Mouse (Mus musculus): ENCODE data around the gene Lmtk3. TPM values are rescaled to one million over a fixed set of nuclear protein-coding genes. Genes with fewer than 3 reads are reported as not detected.

Lmtk3 gene
- total and polyA plus RNA-seq, 3 experiments: 0.19 to 0.34 (median 0.30) TPM

- H3K9ac ChIP-seq (ENCODE audit: insufficient read depth, low read depth): no peak overlapping the region
- no peaks in the 10 kb centered on the region; a peak in 1 of 4 replicates for H3K4me1 ChIP-seq (ENCODE audit: control insufficient read depth in 1 of 2, insufficient read depth in 2 of 2)
- no peaks in the 10 kb centered on the region for H3K79me2 ChIP-seq (replicated peaks; ENCODE audit: control insufficient read depth, extremely low read depth, insufficient read depth, poor library complexity, severe bottlenecking)
- dilution Hi-C loops (cut with MboI; ENCODE audit: extremely low pct_ligation_motif_present, extremely low pct_unique_long_range_greater_than_20kb, low sequenced_read_pairs) (no loop called here), in situ Hi-C loops (cut with MboI; ENCODE audit: low pct_ligation_motif_present, low pct_unique_long_range_greater_than_20kb, low sequenced_read_pairs) (no loop called here)
- H3K4me2 ChIP-seq (ENCODE audit: insufficient read depth, low read depth, poor library complexity, severe bottlenecking): no peak overlapping the region
- no peaks in the 10 kb centered on the region for H3K36me3 ChIP-seq (replicated peaks in 1 of 2; ENCODE audit: control insufficient read depth in 1 of 2, insufficient read depth in 1 of 2, low read length in 1 of 2)
- TF ChIP-seq POLR2AphosphoS2 (IDR thresholded peaks at IDR 0.05; ENCODE audit: low read depth, low read length): no peak
- TF ChIP-seq PAX5 (IDR thresholded peaks at IDR 0.05; ENCODE audit: low read length): no peak
- TF ChIP-seq RCOR1 (conservative IDR thresholded peaks at IDR 0.05; ENCODE audit: low read depth, low read length): no peak
- H3K27ac ChIP-seq (ENCODE audit: insufficient read depth, low read depth): no peak overlapping the region
- H3K4me3 ChIP-seq (replicated peaks in 1 of 3; ENCODE audit: low read depth in 2 of 3, low read length in 2 of 3, poor library complexity in 1 of 3): no peak overlapping the region
- H3K27me3 ChIP-seq (replicated peaks): peaks cover 32% of the 10 kb centered on the region
- DNase-seq (ENCODE audit: extremely low read depth): no peak
- H3K9me3 ChIP-seq (replicated peaks; ENCODE audit: low read length): no peaks in the 10 kb centered on the region
These were observed 69.6 kb downstream of the Lmtk3 start for GRCm38 (mm10) chr7:45853089-45853488.

Other genes with a start within 250 kb of the Lmtk3 start
Only the 20 nearest of the 28 such genes appear.
- 0.04 and 0.17 TPM in 2 replicates for gene Mamstr, start 143.8 kb upstream of the Lmtk3 start, total RNA-seq (2012; rRNA removed)
- not detected in 2 replicates for gene Mamstr, start 143.8 kb upstream of the Lmtk3 start, total RNA-seq (2014; rRNA removed)
- 0.16 and 0.31 TPM in 2 replicates for gene Mamstr, start 143.8 kb upstream of the Lmtk3 start, polyA plus RNA-seq (2012; ENCODE audit: insufficient read length, low read depth)
- not detected in 2 replicates for gene Fut2, start 117.3 kb upstream of the Lmtk3 start, total RNA-seq (2012; rRNA removed)
- gene Fut2, start 117.3 kb upstream of the Lmtk3 start, total RNA-seq (2014; rRNA removed): not detected in 2 replicates
- not detected in 2 replicates for gene Fut2, start 117.3 kb upstream of the Lmtk3 start, polyA plus RNA-seq (2012; ENCODE audit: insufficient read length, low read depth)
- 0.08 TPM in 1 of 2 replicates, not detected in the other for gene Ntn5, start 99.7 kb upstream of the Lmtk3 start, total RNA-seq (2012; rRNA removed)
- not detected in 2 replicates for gene Ntn5, start 99.7 kb upstream of the Lmtk3 start, total RNA-seq (2014; rRNA removed)
- gene Ntn5, start 99.7 kb upstream of the Lmtk3 start, polyA plus RNA-seq (2012; ENCODE audit: insufficient read length, low read depth): 0.57 and 0.63 TPM in 2 replicates
- 0.04 and 0.08 TPM in 2 replicates for gene Sec1, start 89.3 kb upstream of the Lmtk3 start, total RNA-seq (2012; rRNA removed)
- 0.18 and 0.26 TPM in 2 replicates for gene Sec1, start 89.3 kb upstream of the Lmtk3 start, total RNA-seq (2014; rRNA removed)
- gene Sec1, start 89.3 kb upstream of the Lmtk3 start, polyA plus RNA-seq (2012; ENCODE audit: insufficient read length, low read depth): 0.33 and 0.46 TPM in 2 replicates
- 0.25 TPM in 1 of 2 replicates, not detected in the other for gene Car11, start 83.9 kb upstream of the Lmtk3 start, total RNA-seq (2012; rRNA removed)
- gene Car11, start 83.9 kb upstream of the Lmtk3 start, total RNA-seq (2014; rRNA removed): not detected in 2 replicates
- 0.61 TPM in 1 of 2 replicates, not detected in the other for gene Car11, start 83.9 kb upstream of the Lmtk3 start, polyA plus RNA-seq (2012; ENCODE audit: insufficient read length, low read depth)
- 7.9 and 8.5 TPM in 2 replicates for gene Dbp, start 78.7 kb upstream of the Lmtk3 start, total RNA-seq (2012; rRNA removed)
- 11.0 and 12.4 TPM in 2 replicates for gene Dbp, start 78.7 kb upstream of the Lmtk3 start, total RNA-seq (2014; rRNA removed)
- gene Dbp, start 78.7 kb upstream of the Lmtk3 start, polyA plus RNA-seq (2012; ENCODE audit: insufficient read length, low read depth): 7.2 and 10.4 TPM in 2 replicates
- gene Rpl18, start 68.3 kb upstream of the Lmtk3 start, total RNA-seq (2012; rRNA removed): 3,614 and 3,766 TPM in 2 replicates
- gene Rpl18, start 68.3 kb upstream of the Lmtk3 start, total RNA-seq (2014; rRNA removed): 3,153 and 3,204 TPM in 2 replicates
- gene Rpl18, start 68.3 kb upstream of the Lmtk3 start, polyA plus RNA-seq (2012; ENCODE audit: insufficient read length, low read depth): 2,393 and 2,438 TPM in 2 replicates
- 16.6 and 19.2 TPM in 2 replicates for gene Sphk2, start 65.7 kb upstream of the Lmtk3 start, total RNA-seq (2012; rRNA removed)
- gene Sphk2, start 65.7 kb upstream of the Lmtk3 start, total RNA-seq (2014; rRNA removed): 7.3 and 9.4 TPM in 2 replicates
- gene Sphk2, start 65.7 kb upstream of the Lmtk3 start, polyA plus RNA-seq (2012; ENCODE audit: insufficient read length, low read depth): 21.8 and 22.4 TPM in 2 replicates
- 1.3 and 1.4 TPM in 2 replicates for gene Fam83e, start 62.5 kb upstream of the Lmtk3 start, total RNA-seq (2012; rRNA removed)
- gene Fam83e, start 62.5 kb upstream of the Lmtk3 start, total RNA-seq (2014; rRNA removed): 0.13 and 0.39 TPM in 2 replicates
- 0.40 and 0.74 TPM in 2 replicates for gene Fam83e, start 62.5 kb upstream of the Lmtk3 start, polyA plus RNA-seq (2012; ENCODE audit: insufficient read length, low read depth)
- 0.21 TPM in 1 of 2 replicates, not detected in the other for gene Spaca4, start 57.9 kb upstream of the Lmtk3 start, total RNA-seq (2012; rRNA removed)
- not detected in 2 replicates for gene Spaca4, start 57.9 kb upstream of the Lmtk3 start, total RNA-seq (2014; rRNA removed)
- gene Spaca4, start 57.9 kb upstream of the Lmtk3 start, polyA plus RNA-seq (2012; ENCODE audit: insufficient read length, low read depth): 0.35 TPM in 1 of 2 replicates, not detected in the other
- 0.13 and 0.17 TPM in 2 replicates for gene Sult2b1, start 931 bp downstream of the Lmtk3 start, total RNA-seq (2012; rRNA removed)
- not detected in 2 replicates for gene Sult2b1, start 931 bp downstream of the Lmtk3 start, total RNA-seq (2014; rRNA removed)
- gene Sult2b1, start 931 bp downstream of the Lmtk3 start, polyA plus RNA-seq (2012; ENCODE audit: insufficient read length, low read depth): 0.29 TPM in 1 of 2 replicates, not detected in the other
- gene Cyth2, start 30.8 kb downstream of the Lmtk3 start, total RNA-seq (2012; rRNA removed): 59.1 and 64.2 TPM in 2 replicates
- gene Cyth2, start 30.8 kb downstream of the Lmtk3 start, total RNA-seq (2014; rRNA removed): 25.6 and 28.7 TPM in 2 replicates
- gene Cyth2, start 30.8 kb downstream of the Lmtk3 start, polyA plus RNA-seq (2012; ENCODE audit: insufficient read length, low read depth): 59.4 and 75.4 TPM in 2 replicates
- gene Kcnj14, start 41.0 kb downstream of the Lmtk3 start, total RNA-seq (2012; rRNA removed): 1.5 and 2.1 TPM in 2 replicates
- gene Kcnj14, start 41.0 kb downstream of the Lmtk3 start, total RNA-seq (2014; rRNA removed): 1.0 and 1.3 TPM in 2 replicates
- 3.2 and 3.5 TPM in 2 replicates for gene Kcnj14, start 41.0 kb downstream of the Lmtk3 start, polyA plus RNA-seq (2012; ENCODE audit: insufficient read length, low read depth)
- 83.0 and 128 TPM in 2 replicates for gene Grwd1, start 47.2 kb downstream of the Lmtk3 start, total RNA-seq (2012; rRNA removed)
- 88.1 and 98.5 TPM in 2 replicates for gene Grwd1, start 47.2 kb downstream of the Lmtk3 start, total RNA-seq (2014; rRNA removed)
- gene Grwd1, start 47.2 kb downstream of the Lmtk3 start, polyA plus RNA-seq (2012; ENCODE audit: insufficient read length, low read depth): 108 and 115 TPM in 2 replicates
- 59.7 and 60.8 TPM in 2 replicates for gene Kdelr1, start 89.0 kb downstream of the Lmtk3 start, total RNA-seq (2012; rRNA removed)
- gene Kdelr1, start 89.0 kb downstream of the Lmtk3 start, total RNA-seq (2014; rRNA removed): 61.5 and 66.9 TPM in 2 replicates
- 72.8 and 80.5 TPM in 2 replicates for gene Kdelr1, start 89.0 kb downstream of the Lmtk3 start, polyA plus RNA-seq (2012; ENCODE audit: insufficient read length, low read depth)
- gene Grin2d, start 94.6 kb downstream of the Lmtk3 start, total RNA-seq (2012; rRNA removed): 0.04 TPM in 1 of 2 replicates, not detected in the other
- gene Grin2d, start 94.6 kb downstream of the Lmtk3 start, total RNA-seq (2014; rRNA removed): not detected in 2 replicates
- gene Grin2d, start 94.6 kb downstream of the Lmtk3 start, polyA plus RNA-seq (2012; ENCODE audit: insufficient read length, low read depth): 0.07 TPM in 1 of 2 replicates, not detected in the other
- gene Syngr4, start 113.0 kb downstream of the Lmtk3 start, total RNA-seq (2012; rRNA removed): not detected in 2 replicates
- not detected in 2 replicates for gene Syngr4, start 113.0 kb downstream of the Lmtk3 start, total RNA-seq (2014; rRNA removed)
- not detected in 2 replicates for gene Syngr4, start 113.0 kb downstream of the Lmtk3 start, polyA plus RNA-seq (2012; ENCODE audit: insufficient read length, low read depth)
- gene Tmem143, start 113.2 kb downstream of the Lmtk3 start, total RNA-seq (2012; rRNA removed): 9.4 and 14.6 TPM in 2 replicates
- 12.8 and 14.2 TPM in 2 replicates for gene Tmem143, start 113.2 kb downstream of the Lmtk3 start, total RNA-seq (2014; rRNA removed)
- gene Tmem143, start 113.2 kb downstream of the Lmtk3 start, polyA plus RNA-seq (2012; ENCODE audit: insufficient read length, low read depth): 7.2 and 8.8 TPM in 2 replicates
- gene Emp3, start 137.7 kb downstream of the Lmtk3 start, total RNA-seq (2012; rRNA removed): 18.8 and 24.7 TPM in 2 replicates
- gene Emp3, start 137.7 kb downstream of the Lmtk3 start, total RNA-seq (2014; rRNA removed): 49.7 and 56.6 TPM in 2 replicates
- 125 and 135 TPM in 2 replicates for gene Emp3, start 137.7 kb downstream of the Lmtk3 start, polyA plus RNA-seq (2012; ENCODE audit: insufficient read length, low read depth)
- not detected in 2 replicates for gene Ccdc114, start 140.3 kb downstream of the Lmtk3 start, total RNA-seq (2012; rRNA removed)
- gene Ccdc114, start 140.3 kb downstream of the Lmtk3 start, total RNA-seq (2014; rRNA removed): not detected in 2 replicates
- 0.11 TPM in 1 of 2 replicates, not detected in the other for gene Ccdc114, start 140.3 kb downstream of the Lmtk3 start, polyA plus RNA-seq (2012; ENCODE audit: insufficient read length, low read depth)